Mouse (Mus musculus) urinary bladder, postnatal 10 days (tissue): Measurements from ENCODE around the gene Rbm25.
A peak's percentile ranks its signal among the peaks of the same experiment; 100 is the strongest.

Experiments used
- DNase-seq: peaks from one replicate; pipeline ENCODE4 v3.0.0; 2022; ENCODE audit warnings: low spot score

Gene Rbm25

GRCm38 (mm10) chr12:83650346-83650745 is 19.3 kb downstream of the Rbm25 start:
- no peak for DNase-seq

- no peak for DNase-seq
Observed at GRCm38 (mm10) chr12:83651414-83651813, 20.4 kb downstream of the Rbm25 start.

GRCm38 (mm10) chr12:83685466-83685865 is 54.4 kb downstream of the Rbm25 start:
- no peak for DNase-seq

- DNase-seq, result no peak
Observed at GRCm38 (mm10) chr12:83686575-83687350, 55.7 kb downstream of the Rbm25 start.

- DNase-seq, result peak; percentile 81
Observed at GRCm38 (mm10) chr12:83687934-83688315, 56.9 kb downstream of the Rbm25 start, which contains the start of gene Psen1. Gene Psen1 (plus strand): TSS chr12:83688152.

DNA sequence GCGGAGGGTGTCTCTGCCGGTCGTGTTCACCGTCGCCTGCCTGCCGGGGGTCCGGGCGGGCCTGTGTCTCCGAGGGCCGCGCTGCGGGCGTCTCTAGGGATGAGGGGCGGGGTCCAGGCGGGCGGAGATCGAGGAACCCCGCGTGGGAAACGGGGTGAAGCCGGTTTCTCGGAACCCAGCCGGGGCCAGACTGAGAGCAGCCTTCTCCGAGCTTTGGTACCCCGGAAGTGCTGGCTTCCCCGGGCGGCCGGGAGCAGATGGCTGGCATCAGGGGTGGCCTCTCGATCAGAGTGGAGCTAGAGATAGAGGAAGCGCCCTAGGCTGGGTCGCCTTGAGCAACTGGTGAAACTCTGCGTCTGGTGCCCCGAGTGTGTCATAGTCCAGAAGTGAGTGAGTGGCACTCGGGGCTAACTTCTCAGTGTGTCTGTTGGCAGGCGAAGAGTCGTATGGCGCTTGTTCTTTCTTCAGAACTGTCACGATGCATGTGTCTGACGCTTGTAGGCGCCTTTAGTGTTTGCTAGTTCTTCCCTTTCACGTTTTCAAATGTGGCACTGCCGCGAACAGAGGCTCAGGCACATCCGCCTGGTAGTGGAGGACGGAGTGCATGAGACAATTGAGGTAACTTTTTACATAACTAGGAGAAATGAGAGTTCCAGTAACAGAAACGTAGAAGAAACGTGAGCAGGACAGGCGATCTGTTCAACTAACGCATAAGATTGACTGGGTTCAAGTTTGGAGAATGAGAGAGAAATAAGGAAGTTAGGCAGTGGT is 57.5 kb downstream of the Rbm25 start:
- DNase-seq, result no peak

- no peak for DNase-seq
Observed at GRCm38 (mm10) chr12:83689087-83689432, 58.0 kb downstream of the Rbm25 start.

- no peak for DNase-seq
Observed at GRCm38 (mm10) chr12:83694011-83694410, 63.0 kb downstream of the Rbm25 start.

DNA sequence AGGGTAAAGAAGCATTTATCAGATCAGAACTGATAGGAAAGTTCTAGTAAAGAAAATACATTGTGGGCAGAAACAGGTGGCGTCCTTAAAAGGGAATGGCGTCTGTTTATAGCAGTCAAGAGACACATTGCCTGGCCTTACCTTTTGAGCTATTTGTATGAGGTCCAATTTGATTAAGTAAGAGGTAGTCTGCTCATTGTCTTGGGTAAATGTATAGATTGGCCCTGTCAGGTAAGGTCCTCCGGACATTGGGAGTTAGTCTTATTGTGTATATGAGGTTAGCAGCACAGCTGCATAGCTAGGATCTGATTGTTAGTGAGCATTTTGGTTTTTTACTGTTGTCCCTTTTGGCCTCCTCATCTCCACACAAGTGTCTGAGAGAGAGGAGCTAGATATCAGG is 63.6 kb downstream of the Rbm25 start:
- no peak for DNase-seq

GRCm38 (mm10) chr12:83698637-83699036 is 67.6 kb downstream of the Rbm25 start:
- no peak for DNase-seq

- DNase-seq, result no peak
Observed at GRCm38 (mm10) chr12:83701608-83702007, 70.6 kb downstream of the Rbm25 start.

GRCm38 (mm10) chr12:83702796-83703195 is 71.8 kb downstream of the Rbm25 start:
- DNase-seq, result no peak

GRCm38 (mm10) chr12:83706951-83707350 is 75.9 kb downstream of the Rbm25 start:
- DNase-seq, result no peak

DNA sequence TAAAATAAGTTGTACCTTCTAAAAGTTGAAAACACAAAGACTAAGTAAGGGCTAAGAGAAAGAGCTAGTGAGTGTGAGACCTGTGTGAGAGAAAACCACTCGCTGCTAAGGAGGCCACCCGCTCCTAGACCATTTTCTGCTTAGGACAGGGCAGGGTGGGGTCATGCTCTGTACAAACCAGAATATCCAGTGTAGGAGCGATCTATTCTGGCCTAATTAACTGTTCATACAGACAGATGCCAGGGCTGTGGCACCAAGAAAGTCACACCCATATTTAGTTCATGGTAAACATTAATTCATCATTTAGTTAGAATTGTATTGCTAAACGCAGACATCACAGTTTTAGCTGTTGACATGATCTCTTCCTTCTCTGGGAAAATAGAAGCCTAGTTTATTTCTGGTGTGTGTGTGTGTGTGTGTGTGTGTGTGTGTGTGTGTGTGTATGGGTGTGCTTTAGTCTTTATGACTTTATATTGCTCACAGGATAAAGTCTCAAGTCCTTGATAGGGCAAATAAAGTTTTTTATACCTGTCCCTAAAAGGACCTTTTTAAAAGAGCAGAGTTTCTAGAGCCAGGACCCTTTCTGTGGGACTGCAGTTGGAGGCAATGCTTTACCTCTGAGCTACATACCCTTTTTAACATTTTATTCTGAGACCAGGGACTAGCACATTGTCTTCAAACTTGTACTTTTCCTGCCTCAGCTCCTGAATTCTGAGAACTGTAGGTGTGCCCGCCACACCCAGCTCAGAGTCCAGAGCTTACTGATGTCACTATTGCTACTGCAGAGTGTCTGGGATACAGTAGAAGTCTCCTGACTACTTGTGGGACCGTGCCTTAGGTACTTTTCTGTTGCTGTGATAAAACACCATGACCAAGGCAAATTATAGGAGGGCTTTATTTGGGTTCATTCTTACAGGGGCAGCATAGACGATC is 77.4 kb downstream of the Rbm25 start:
- DNase-seq, result no peak

GRCm38 (mm10) chr12:83709934-83710333 is 78.9 kb downstream of the Rbm25 start:
- DNase-seq, result no peak

DNA sequence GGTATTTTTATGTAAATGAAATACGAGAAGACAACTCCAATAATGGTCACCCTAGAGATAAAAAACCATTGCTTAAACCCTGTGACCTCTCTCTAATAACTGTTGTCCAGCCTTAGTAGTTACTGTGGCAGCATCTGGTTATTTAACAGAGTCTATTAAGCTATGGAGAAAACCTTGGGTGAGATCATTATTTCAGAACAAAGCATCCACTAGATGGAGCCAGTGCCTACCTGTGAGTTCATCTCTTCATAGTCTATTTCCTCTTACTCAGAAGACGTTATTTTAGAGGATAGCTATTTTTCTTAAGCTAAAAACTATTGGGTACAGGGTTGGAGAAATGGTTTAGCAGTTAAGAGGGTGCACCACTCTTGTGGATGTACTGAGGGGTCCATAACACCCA is 82.7 kb downstream of the Rbm25 start:
- no peak for DNase-seq

DNA sequence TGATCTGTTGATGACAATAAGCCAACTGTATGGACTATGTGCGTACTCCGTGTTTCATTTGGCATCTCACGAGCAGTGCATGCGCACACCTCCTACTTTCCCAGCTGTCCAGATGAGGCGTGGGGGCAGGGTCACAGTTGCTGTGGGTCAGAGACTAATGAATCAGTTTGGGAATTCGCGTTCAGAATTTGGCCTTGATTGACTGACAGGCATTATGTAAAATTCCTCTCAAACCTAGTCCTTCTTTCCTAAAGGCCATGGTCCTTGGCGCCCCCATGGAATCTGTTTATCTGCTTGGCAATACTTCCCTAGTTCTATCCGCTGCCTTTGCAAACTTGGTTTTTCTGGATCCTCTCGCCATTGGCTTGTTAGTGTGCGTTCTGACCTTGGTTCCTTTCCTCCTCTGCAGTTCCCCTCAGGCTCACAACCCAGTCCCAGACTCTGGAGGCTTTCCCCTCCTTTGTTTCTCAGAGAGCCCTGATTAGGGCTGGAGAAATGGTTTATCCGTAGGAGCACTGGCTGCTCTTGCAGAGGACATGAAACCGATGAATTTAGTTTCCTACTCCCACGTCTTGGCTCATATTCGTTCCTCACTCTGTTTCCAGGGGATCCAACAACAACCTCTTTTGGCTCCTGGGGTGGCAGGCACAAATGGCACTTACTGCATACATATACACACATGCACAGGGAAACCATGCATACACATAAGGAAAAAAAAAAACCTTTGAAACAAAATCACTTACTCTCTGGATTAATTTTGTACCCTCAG is 85.6 kb downstream of the Rbm25 start:
- no peak for DNase-seq

DNA sequence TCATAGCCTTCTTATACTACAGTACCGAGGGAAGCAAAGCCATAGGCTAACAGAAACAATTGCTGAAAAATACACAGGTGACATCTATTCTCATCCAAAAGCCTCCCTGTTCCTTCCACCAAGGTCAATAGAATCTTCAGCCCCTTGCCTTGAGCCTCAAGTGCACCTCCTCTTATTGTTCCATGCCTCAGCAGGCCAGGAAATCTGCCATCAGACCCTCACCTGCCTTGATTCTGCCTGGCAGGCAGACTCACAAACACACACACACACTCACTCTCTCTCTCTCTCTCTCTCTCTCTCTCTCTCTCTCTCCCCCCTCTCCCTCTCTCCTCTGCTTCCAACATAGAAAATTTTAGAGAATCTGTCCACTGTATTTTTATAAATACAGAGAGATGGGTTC is 88.4 kb downstream of the Rbm25 start:
- DNase-seq, result no peak

- no peak for DNase-seq
Observed at GRCm38 (mm10) chr12:83721281-83721680, 90.2 kb downstream of the Rbm25 start.

DNA sequence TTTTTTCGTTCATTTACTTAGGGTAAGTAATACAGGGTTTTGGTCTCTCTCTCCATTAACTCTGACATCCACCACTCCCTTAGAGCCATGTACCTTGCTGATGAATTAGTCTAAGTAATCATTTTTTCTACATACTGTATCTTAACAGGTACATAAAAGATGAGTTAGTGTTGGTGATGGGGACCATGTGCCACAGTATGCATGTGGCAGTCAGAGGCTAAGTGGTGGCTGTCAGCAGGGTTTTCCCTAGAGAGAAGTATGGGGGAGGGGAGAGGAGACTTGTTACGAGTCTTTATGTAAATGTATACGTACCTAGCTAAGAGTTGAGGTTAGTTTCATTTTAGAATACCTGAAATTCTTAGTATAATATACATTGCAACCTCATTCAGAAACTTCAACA is 92.0 kb downstream of the Rbm25 start:
- DNase-seq, result no peak

GRCm38 (mm10) chr12:83726510-83727308 is 95.7 kb downstream of the Rbm25 start:
- no peak for DNase-seq
